Mouse (Mus musculus): ENCODE results near the gene Depp1. TPM values are rescaled to one million over a fixed set of nuclear protein-coding genes. Genes with fewer than 3 reads are reported as not detected.

Depp1 gene
- polyA plus RNA-seq, 1 experiment: 70.1 TPM

- no peak for TF ChIP-seq CTCF (IDR thresholded peaks at IDR 0.05; ENCODE audit: insufficient read depth, low read length)
- no peak for TF ChIP-seq POLR2A (IDR thresholded peaks at IDR 0.05; ENCODE audit: borderline replicate concordance, extremely low read depth, low read depth, low read length)
- no peaks in the 10 kb centered on the region for H3K4me1 ChIP-seq (ENCODE audit: control insufficient read depth, insufficient read depth, low read length)
- H3K4me3 ChIP-seq (replicated peaks; ENCODE audit: extremely low read depth, low read depth, low read length): no peak overlapping the region
- no peak for DNase-seq
These were observed 50.4 kb downstream of the Depp1 start for GRCm38 (mm10) chr6:116700821-116701220.

Other genes starting within 250 kb of the Depp1 start
- gene Alox5, start 189.4 kb upstream of the Depp1 start, polyA plus RNA-seq (2012; rRNA removed): 8.6 and 9.1 TPM in 2 replicates
- not detected in 2 replicates for gene Olfr211, start 161.5 kb upstream of the Depp1 start, polyA plus RNA-seq (2012; rRNA removed)
- gene Olfr212, start 144.1 kb upstream of the Depp1 start, polyA plus RNA-seq (2012; rRNA removed): not detected in 2 replicates
- not detected in 2 replicates for gene Olfr213, start 112.2 kb upstream of the Depp1 start, polyA plus RNA-seq (2012; rRNA removed)
- gene Gm5580, start 99.5 kb upstream of the Depp1 start, polyA plus RNA-seq (2012; rRNA removed): not detected in 2 replicates
- gene Olfr214, start 96.4 kb upstream of the Depp1 start, polyA plus RNA-seq (2012; rRNA removed): not detected in 2 replicates
- not detected in 2 replicates for gene Olfr215, start 66.4 kb upstream of the Depp1 start, polyA plus RNA-seq (2012; rRNA removed)
- gene Zfp422, start 21.6 kb upstream of the Depp1 start, polyA plus RNA-seq (2012; rRNA removed): 8.4 and 16.2 TPM in 2 replicates
- 18.1 and 20.6 TPM in 2 replicates for gene Rassf4, start 23.3 kb downstream of the Depp1 start, polyA plus RNA-seq (2012; rRNA removed)
- 0.04 TPM in 1 of 2 replicates, not detected in the other for gene Tmem72, start 66.3 kb downstream of the Depp1 start, polyA plus RNA-seq (2012; rRNA removed)

Data from lung, adult 2 months (tissue).